In the genomic region with DNA sequence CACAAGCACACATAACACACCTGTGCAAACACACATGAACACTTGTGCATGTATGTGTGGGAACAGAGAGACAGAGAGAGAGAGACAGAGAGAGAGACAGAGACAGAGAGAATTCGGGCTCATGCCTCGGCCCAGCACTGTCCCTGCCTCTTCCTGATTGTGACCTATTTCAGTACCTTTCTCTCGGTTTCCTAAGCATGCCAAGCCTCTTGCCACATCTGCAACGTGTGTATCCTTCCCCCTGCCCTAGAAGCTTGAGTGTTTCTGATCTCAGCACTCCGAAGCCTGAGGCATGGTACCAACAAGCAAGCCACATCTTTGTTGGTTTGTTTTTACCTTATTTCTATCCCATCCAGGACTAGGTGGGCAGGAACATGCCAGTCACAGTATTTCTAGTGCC, we compare ENCODE assay signal across 23 mouse cellular contexts. TPM values are rescaled to one million over a fixed set of nuclear protein-coding genes. Genes with fewer than 3 reads are reported as not detected.
DNase-seq lines count a peak whose midpoint lies in the region; ATAC-seq and TF ChIP-seq lines count a peak whose summit lies in the region.
"Had no signal": no experiment of that assay in that cellular context is flagged by ENCODE, and none has a peak within 500 bp of the region (broad histone marks: within the 10 kb centered on the region; RNA-seq: fewer than 3 reads in every experiment).

No protein-coding gene starts in this region.

- H3K9ac ChIP-seq in liver, adult 2 months (ENCODE audit: low read depth, low read length): no peak overlapping the region
- H3K9ac ChIP-seq in liver, embryonic 12.5 days: no peak overlapping the region
- no peak overlapping the region for H3K9ac ChIP-seq in intestine, postnatal 0 days (ENCODE audit: low read depth, low read length)
- H3K9ac ChIP-seq in lung, postnatal 0 days (replicated peaks; ENCODE audit: low read depth): no peak overlapping the region
- H3K9ac ChIP-seq: forebrain, postnatal 0 days; heart, embryonic 13.5 days; hindbrain, embryonic 12.5 days; hindbrain, embryonic 15.5 days had no signal

- H3K27ac ChIP-seq in liver, adult 2 months (replicated peaks; ENCODE audit: insufficient read depth, low read depth, low read length): no peak overlapping the region
- no peak overlapping the region for H3K27ac ChIP-seq in liver, embryonic 12.5 days
- peak overlapping the region; percentile 73; the same call in 1 of the 2 replicates for H3K27ac ChIP-seq in intestine, postnatal 0 days (ENCODE audit: low read depth, low read length)
- H3K27ac ChIP-seq in small intestine, adult 2 months (ENCODE audit: insufficient read depth, low read depth, low read length): peak overlapping the region; percentile 84
- H3K27ac ChIP-seq in lung, postnatal 0 days (ENCODE audit: low read length): no peak overlapping the region
- H3K27ac ChIP-seq: gastrocnemius, adult 2 months; heart, adult 2 months; heart, embryonic 10.5 days; heart, embryonic 13.5 days; hindbrain, embryonic 12.5 days; hindbrain, embryonic 15.5 days had no signal

- no peaks in the 10 kb centered on the region for H3K79me2 ChIP-seq in liver, adult 2 months (ENCODE audit: control insufficient read depth, insufficient read depth, low read length)

- no peak for ATAC-seq in liver, embryonic 12.5 days
- peak; percentile 62 for ATAC-seq in granulocyte monocyte progenitor cell, adult 5-6 weeks (replicated peaks; ENCODE audit: poor library complexity, severe bottlenecking)
- ATAC-seq in intestine, postnatal 0 days: no peak
- no peak for ATAC-seq in lung, postnatal 0 days
- ATAC-seq: CD4-positive, CD25-positive, alpha-beta regulatory T cell, adult 4 months; forebrain, embryonic 14.5 days; forebrain, postnatal 0 days had no signal

- WGBS in liver, adult 2 months: 57% methylated on average over 5 of the region's 5 CpGs
- 41% methylated on average over 5 of the region's 5 CpGs for WGBS in liver, embryonic 12.5 days (ENCODE audit: insufficient replicate concordance)
- 51% methylated on average over 5 of the region's 5 CpGs for WGBS in intestine, postnatal 0 days
- 32% methylated on average over 5 of the region's 5 CpGs for WGBS in small intestine, adult 2 months
- 46% methylated on average over 5 of the region's 5 CpGs for WGBS in lung, postnatal 0 days

- H3K4me3 ChIP-seq in liver, adult 2 months (ENCODE audit: insufficient read depth, low read depth, low read length): no peak overlapping the region
- no peak overlapping the region for H3K4me3 ChIP-seq in liver, embryonic 12.5 days
- no peak overlapping the region for H3K4me3 ChIP-seq in intestine, postnatal 0 days (ENCODE audit: low read depth, low read length)
- H3K4me3 ChIP-seq in small intestine, adult 2 months (ENCODE audit: low read depth, low read length): no peak overlapping the region
- H3K4me3 ChIP-seq in lung, postnatal 0 days (ENCODE audit: low read depth, low read length): no peak overlapping the region
- H3K4me3 ChIP-seq: gastrocnemius, adult 2 months; heart, adult 2 months; heart, embryonic 10.5 days; heart, embryonic 13.5 days; hindbrain, embryonic 12.5 days; hindbrain, embryonic 15.5 days had no signal

- H3K4me1 ChIP-seq in liver, adult 2 months (ENCODE audit: control insufficient read depth, insufficient read depth, low read length): no peaks in the 10 kb centered on the region
- no peaks in the 10 kb centered on the region for H3K4me1 ChIP-seq in liver, embryonic 12.5 days
- 0 out of 2 replicates have a peak, but pooled peaks cover 3% of the 10 kb centered on the region for H3K4me1 ChIP-seq in intestine, postnatal 0 days (replicated peaks; ENCODE audit: control insufficient read depth, insufficient read depth, low read length)
- H3K4me1 ChIP-seq in small intestine, adult 2 months (ENCODE audit: control insufficient read depth, insufficient read depth, insufficient read length, low read length): peaks cover 10% of the 10 kb centered on the region; the same call in 1 of the 2 replicates
- H3K4me1 ChIP-seq in lung, postnatal 0 days (ENCODE audit: insufficient read depth, low read depth, low read length): peaks cover 3% of the 10 kb centered on the region; the same call in 1 of the 2 replicates
- H3K4me1 ChIP-seq: heart, embryonic 10.5 days; heart, embryonic 13.5 days; hindbrain, embryonic 12.5 days; hindbrain, embryonic 15.5 days had no signal

- H3K9me3 ChIP-seq in liver, embryonic 12.5 days (replicated peaks): no peaks in the 10 kb centered on the region
- no peaks in the 10 kb centered on the region for H3K9me3 ChIP-seq in intestine, postnatal 0 days (ENCODE audit: control insufficient read depth)
- H3K9me3 ChIP-seq in lung, postnatal 0 days (ENCODE audit: low read length): no peaks in the 10 kb centered on the region
- H3K9me3 ChIP-seq: heart, embryonic 10.5 days; heart, embryonic 13.5 days; hindbrain, embryonic 12.5 days; hindbrain, embryonic 15.5 days had no signal

- no peaks in the 10 kb centered on the region for H3K27me3 ChIP-seq in liver, adult 2 months (ENCODE audit: control insufficient read depth, insufficient read depth, low read length)
- H3K27me3 ChIP-seq in liver, embryonic 12.5 days (replicated peaks): no peaks in the 10 kb centered on the region
- H3K27me3 ChIP-seq in intestine, postnatal 0 days (replicated peaks; ENCODE audit: control insufficient read depth, insufficient read depth, low read length): no peaks in the 10 kb centered on the region
- no peaks in the 10 kb centered on the region for H3K27me3 ChIP-seq in small intestine, adult 2 months (ENCODE audit: control insufficient read depth, insufficient read depth, low read length)
- no peaks in the 10 kb centered on the region for H3K27me3 ChIP-seq in lung, postnatal 0 days (replicated peaks; ENCODE audit: insufficient read depth, low read length)
- H3K27me3 ChIP-seq: heart, embryonic 13.5 days; hindbrain, embryonic 12.5 days; hindbrain, embryonic 15.5 days had no signal

- H3K36me3 ChIP-seq in liver, adult 2 months (ENCODE audit: control insufficient read depth, insufficient read depth, low read length): no peaks in the 10 kb centered on the region
- H3K36me3 ChIP-seq in liver, embryonic 12.5 days: no peaks in the 10 kb centered on the region
- no peaks in the 10 kb centered on the region for H3K36me3 ChIP-seq in intestine, postnatal 0 days (ENCODE audit: control insufficient read depth, insufficient read depth)
- H3K36me3 ChIP-seq in small intestine, adult 2 months (ENCODE audit: control insufficient read depth, insufficient read depth, low read length): no peaks in the 10 kb centered on the region
- no peaks in the 10 kb centered on the region for H3K36me3 ChIP-seq in lung, postnatal 0 days (ENCODE audit: insufficient read depth, low read length)
- H3K36me3 ChIP-seq: heart, embryonic 10.5 days; heart, embryonic 13.5 days; hindbrain, embryonic 12.5 days; hindbrain, embryonic 15.5 days had no signal

- no peak for TF ChIP-seq EP300 in lung, postnatal 0 days (IDR thresholded peaks at IDR 0.05)

- H3K4me2 ChIP-seq in liver, embryonic 12.5 days: no peak overlapping the region
- H3K4me2 ChIP-seq in intestine, postnatal 0 days (replicated peaks; ENCODE audit: low read depth): no peak overlapping the region
- H3K4me2 ChIP-seq in lung, postnatal 0 days (replicated peaks; ENCODE audit: low read depth, low read length): no peak overlapping the region
- H3K4me2 ChIP-seq: heart, embryonic 13.5 days; hindbrain, embryonic 12.5 days; hindbrain, embryonic 15.5 days had no signal

- no peak for TF ChIP-seq POLR2A in liver, adult 2 months (IDR thresholded peaks at IDR 0.05; ENCODE audit: extremely low read depth, insufficient read depth, low read length)
- no peak for TF ChIP-seq POLR2A in small intestine, adult 2 months (IDR thresholded peaks at IDR 0.05; ENCODE audit: low read depth, low read length)

- peak; percentile 41 for DNase-seq in liver, adult 2 months (ENCODE audit: extremely low read depth, low read depth, low spot score)
- no peak for DNase-seq in testis, postnatal 10 days (ENCODE audit: low spot score)
- no peak for DNase-seq in lung, postnatal 0 days (ENCODE audit: low spot score)
- no peak for DNase-seq in left cerebral cortex, postnatal 14 days (ENCODE audit: low spot score in 2 of 2)
- DNase-seq: adrenal gland, adult 8-10 months; adrenal gland, postnatal 25 days; cerebellum, adult 18-20 months; cerebellum, adult 9-10 months; cerebellum, postnatal 14 days; forebrain, postnatal 0 days; gastrocnemius, adult 2 months; gastrocnemius, postnatal 14 days; heart, adult 2 months had no signal

- TF ChIP-seq CTCF in liver, adult 2 months (IDR thresholded peaks at IDR 0.05; ENCODE audit: low read depth, low read length): no peak
- no peak for TF ChIP-seq CTCF in intestine, postnatal 0 days (IDR thresholded peaks at IDR 0.05; ENCODE audit: low read depth)
- TF ChIP-seq CTCF in small intestine, adult 2 months (IDR thresholded peaks at IDR 0.05; ENCODE audit: extremely low read depth, insufficient read length, insufficient replicate concordance, low read depth, low read length): no peak
- no peak for TF ChIP-seq CTCF in lung, postnatal 0 days (IDR thresholded peaks at IDR 0.05)

- intact Hi-C loops in left cerebral cortex, postnatal 14 days (cut with DNase I): no loop called here

RNA-seq across cellular contexts. Expression of gene Egln3, which starts 9.6 kb away (rescaled TPM):
- 7.9 and 8.4 TPM in 2 replicates for total RNA-seq in liver, adult 2 months (2014; rRNA removed)
- polyA plus RNA-seq in liver, adult 2 months (2012; rRNA removed): 11.0 and 13.1 TPM in 2 replicates
- polyA plus RNA-seq in liver, embryonic 12.5 days (2016; fragmentation: Nextera tagmentation; extraction: Ambion mirVana): 3.5 and 3.8 TPM in 2 replicates
- total RNA-seq in granulocyte monocyte progenitor cell, adult 5-6 weeks (2014; fragmentation: Nextera tagmentation): 40.2 and 52.0 TPM in 2 replicates
- total RNA-seq in granulocyte monocyte progenitor cell, adult 5-6 weeks (2017): 20.5 and 22.9 TPM in 2 replicates
- 39.2 and 41.9 TPM in 2 replicates for polyA plus RNA-seq in intestine, postnatal 0 days (2015; fragmentation: Nextera tagmentation; extraction: Ambion mirVana)
- 26.9 and 51.8 TPM in 2 replicates for polyA plus RNA-seq in small intestine, adult 2 months (2012; rRNA removed)
- polyA plus RNA-seq in lung, postnatal 0 days (2015; fragmentation: Nextera tagmentation; extraction: Ambion mirVana): 5.2 and 5.4 TPM in 2 replicates
- 10 to 100 TPM; 11.3 to 11.4 TPM for total RNA-seq in left cerebral cortex, postnatal 14 days (2021)

Comparison
In these comparisons a context has a peak if more than half of its experiments do, and no peak if none do; other contexts are left out.
1. H3K27ac ChIP-seq: peak in intestine, postnatal 0 days (single experiment) and small intestine, adult 2 months (single experiment); none in liver, adult 2 months (single experiment), liver, embryonic 12.5 days (single experiment) and lung, postnatal 0 days (single experiment).